Mouse (Mus musculus) heart, embryonic 16.5 days (tissue): ENCODE data around the gene Pgf. TPM values are rescaled to one million over a fixed set of nuclear protein-coding genes. Genes with fewer than 3 reads are reported as not detected.
"Not testable (repeated sequence)": the region's sequence is repeated elsewhere in the genome, so short reads cannot be mapped to it uniquely, and the experiment has no call there.

Source experiments
- ATAC-seq: fragments of 200-750 bp; cut with Nextera tagmentation; replicated peaks from 2 replicates; pipeline ENCODE4 v1.8.0; 2017; ENCODE audit warnings: moderate number of reproducible peaks; ENCODE audit not compliant: insufficient read depth, low FRiP score; ENCODE audit errors: extremely low read depth
- H3K27ac ChIP-seq: fragments of 300-500 bp; sonication (generic); 2 replicates; pipeline ENCODE4 v1.5.1; 2014; ENCODE audit warnings: mild to moderate bottlenecking, low read length, control low read depth, moderate library complexity
- H3K27me3 ChIP-seq: fragments of 300-500 bp; sonication (generic); 2 replicates; pipeline ENCODE4 v1.6.1; 2014; ENCODE audit warnings: low read length, mixed read lengths; ENCODE audit not compliant: control insufficient read depth, insufficient read depth
- H3K36me3 ChIP-seq: fragments of 300-500 bp; sonication (generic); 2 replicates; pipeline ENCODE4 v1.6.1; 2014; ENCODE audit not compliant: control insufficient read depth, insufficient read depth
- H3K4me1 ChIP-seq: fragments of 300-500 bp; sonication (generic); 2 replicates; pipeline ENCODE4 v1.6.1; 2014; ENCODE audit warnings: low read length, mixed read lengths; ENCODE audit not compliant: control insufficient read depth, insufficient read depth
- H3K4me2 ChIP-seq: fragments of 300-500 bp; sonication (generic); 2 replicates; pipeline ENCODE4 v1.6.1; 2014; ENCODE audit warnings: low read depth, mild to moderate bottlenecking, control low read depth, low read length
- H3K4me3 ChIP-seq: fragments of 300-500 bp; sonication (generic); 2 replicates; pipeline ENCODE4 v1.5.1; 2014; ENCODE audit warnings: mild to moderate bottlenecking, control low read depth, low read length
- H3K9ac ChIP-seq: fragments of 300-500 bp; sonication (generic); 2 replicates; pipeline ENCODE4 v1.6.1; 2014; ENCODE audit warnings: low read length, control low read depth
- H3K9me3 ChIP-seq: fragments of 300-500 bp; sonication (generic); replicated peaks from 2 replicates; pipeline ENCODE4 v1.6.1; 2016; ENCODE audit warnings: low read length; ENCODE audit not compliant: control insufficient read depth
- WGBS: fragments of 180-500 bp; shearing (Covaris S2); extraction: QIAGEN DNeasy Blood & Tissue Kit; methylation state at CpG from one replicate; pipeline ENCODE4 v1.1.7; 2014; 5-methylcytosine and 5-hydroxymethylcytosine counted together
- polyA plus RNA-seq: library from polyadenylated mRNA; unstranded; fragments of >200 nt; fragmentation: Nextera tagmentation; extraction: Ambion mirVana; gene quantifications from 2 replicates; pipeline ENCODE4 v1.2.1, GENCODE M21; 2015

The Pgf gene
- polyA plus RNA-seq, 1 experiment from 2014 or later = 9.2 TPM

- H3K9me3 ChIP-seq, H3K27ac ChIP-seq, H3K9ac ChIP-seq, H3K4me3 ChIP-seq, H3K36me3 ChIP-seq, H3K4me2 ChIP-seq, ATAC-seq, H3K27me3 ChIP-seq: not testable (repeated sequence)
- peaks cover 12% of the 10 kb centered on the region; the same call in 1 of the 2 replicates for H3K4me1 ChIP-seq
- 70% methylated on average over 2 of the region's 2 CpGs for WGBS
Measured at GRCm38 (mm10) chr12:85144276-85144675, 33.3 kb downstream of the Pgf start.

- Histone ChIP-seq H3K9me3 (no peaks in the 10 kb centered on the region), H3K4me3 (no peak overlapping the region), H3K27ac (no peak overlapping the region), H3K4me2 (no peak overlapping the region), H3K27me3 (0 out of 2 replicates have a peak, but pooled peaks cover 3% of the 10 kb centered on the region), H3K36me3 (no peaks in the 10 kb centered on the region), H3K4me1 (peaks cover 12% of the 10 kb centered on the region; the same call in 1 of the 2 replicates), H3K9ac (no peak overlapping the region)
- no peak for ATAC-seq
- WGBS = 20% methylated on average over 4 of the region's 4 CpGs
Measured at GRCm38 (mm10) chr12:85142803-85143202, 34.8 kb downstream of the Pgf start.

GRCm38 (mm10) chr12:85141096-85141495 is 36.5 kb downstream of the Pgf start:
- no peak overlapping the region for H3K27ac ChIP-seq
- no peak overlapping the region for H3K4me2 ChIP-seq
- WGBS = 77% methylated on average over 6 of the region's 6 CpGs
- H3K4me3 ChIP-seq = no peak overlapping the region
- ATAC-seq = no peak
- 0 out of 2 replicates have a peak, but pooled peaks cover 3% of the 10 kb centered on the region for H3K27me3 ChIP-seq
- H3K36me3 ChIP-seq = no peaks in the 10 kb centered on the region
- H3K4me1 ChIP-seq = peaks cover 7% of the 10 kb centered on the region
- no peak overlapping the region for H3K9ac ChIP-seq
- H3K9me3 ChIP-seq = no peaks in the 10 kb centered on the region

GRCm38 (mm10) chr12:85140036-85140701 is 37.4 kb downstream of the Pgf start:
- peaks cover 10% of the 10 kb centered on the region for H3K4me1 ChIP-seq
- no peak overlapping the region for H3K27ac ChIP-seq
- H3K4me2 ChIP-seq = peak overlapping the region; percentile 32; the same call in 1 of the 2 replicates
- H3K9ac ChIP-seq = no peak overlapping the region
- no peak overlapping the region for H3K4me3 ChIP-seq
- H3K27me3 ChIP-seq = 0 out of 2 replicates have a peak, but pooled peaks cover 3% of the 10 kb centered on the region
- 35% methylated on average over 18 of the region's 18 CpGs for WGBS
- ATAC-seq = no peak
- no peaks in the 10 kb centered on the region; the same call in 1 of the 2 replicates for H3K36me3 ChIP-seq
- H3K9me3 ChIP-seq = no peaks in the 10 kb centered on the region

- H3K27ac ChIP-seq = no peak overlapping the region
- H3K27me3 ChIP-seq = 0 out of 2 replicates have a peak, but pooled peaks cover 3% of the 10 kb centered on the region
- peaks cover 18% of the 10 kb centered on the region for H3K36me3 ChIP-seq
- H3K4me1 ChIP-seq = peaks cover 8% of the 10 kb centered on the region
- no peak overlapping the region for H3K4me3 ChIP-seq
- H3K9me3 ChIP-seq = no peaks in the 10 kb centered on the region
- WGBS = 67% methylated on average over 4 of the region's 4 CpGs
- no peak for ATAC-seq
- no peak overlapping the region for H3K4me2 ChIP-seq
- no peak overlapping the region for H3K9ac ChIP-seq
Measured at GRCm38 (mm10) chr12:85136627-85137026, 41.0 kb downstream of the Pgf start.

- WGBS = 66% methylated on average over 19 of the region's 19 CpGs
- Histone ChIP-seq H3K27me3 (0 out of 2 replicates have a peak, but pooled peaks cover 3% of the 10 kb centered on the region), H3K4me2 (no peak overlapping the region), H3K4me3 (no peak overlapping the region), H3K9me3 (no peaks in the 10 kb centered on the region), H3K27ac (no peak overlapping the region), H3K36me3 (peaks cover 25% of the 10 kb centered on the region), H3K4me1 (peaks cover 8% of the 10 kb centered on the region), H3K9ac (no peak overlapping the region)
- no peak; the same call in 1 of the 2 replicates for ATAC-seq
Measured at GRCm38 (mm10) chr12:85135513-85136470, 41.8 kb downstream of the Pgf start.

GRCm38 (mm10) chr12:85134043-85134794 is 43.4 kb downstream of the Pgf start:
- 71% methylated on average over 8 of the region's 8 CpGs for WGBS
- no peak for ATAC-seq

GRCm38 (mm10) chr12:85131361-85131760 is 46.2 kb downstream of the Pgf start:
- 82% methylated on average over 6 of the region's 6 CpGs for WGBS
- H3K4me1 ChIP-seq = peaks cover 5% of the 10 kb centered on the region
- H3K36me3 ChIP-seq = peaks cover 59% of the 10 kb centered on the region
- no peaks in the 10 kb centered on the region for H3K27me3 ChIP-seq
- no peak overlapping the region for H3K9ac ChIP-seq
- no peak for ATAC-seq
- H3K4me2 ChIP-seq = no peak overlapping the region
- no peaks in the 10 kb centered on the region for H3K9me3 ChIP-seq
- no peak overlapping the region for H3K4me3 ChIP-seq
- H3K27ac ChIP-seq = no peak overlapping the region

More at GRCm38 (mm10) chr12:85134043-85134794, 43.4 kb downstream of the Pgf start:
- Histone ChIP-seq H3K4me3 (no peak overlapping the region), H3K27me3 (no peaks in the 10 kb centered on the region), H3K4me2 (no peak overlapping the region), H3K27ac (no peak overlapping the region), H3K9ac (no peak overlapping the region), H3K9me3 (no peaks in the 10 kb centered on the region), H3K4me1 (peaks cover 5% of the 10 kb centered on the region), H3K36me3 (peaks cover 41% of the 10 kb centered on the region)
